Mouse (Mus musculus) testis, adult 2 months (tissue): ENCODE measurements around the gene Shroom2.

Experiments
- CTCF ChIP-seq: fragments of 200-500 bp; IDR thresholded peaks from 2 replicates; pipeline ENCODE4 v1.5.1; 2012; ENCODE audit warnings: low read depth, mild to moderate bottlenecking, inconsistent platforms, low read length, moderate library complexity; ENCODE audit not compliant: control insufficient read depth, insufficient read depth, insufficient replicate concordance
- POLR2A ChIP-seq: fragments of 200-500 bp; IDR thresholded peaks from 2 replicates; pipeline ENCODE4 v1.6.1; 2012; ENCODE audit warnings: low read depth, mild to moderate bottlenecking, inconsistent platforms, low read length, moderate library complexity; ENCODE audit not compliant: control insufficient read depth

DNA sequence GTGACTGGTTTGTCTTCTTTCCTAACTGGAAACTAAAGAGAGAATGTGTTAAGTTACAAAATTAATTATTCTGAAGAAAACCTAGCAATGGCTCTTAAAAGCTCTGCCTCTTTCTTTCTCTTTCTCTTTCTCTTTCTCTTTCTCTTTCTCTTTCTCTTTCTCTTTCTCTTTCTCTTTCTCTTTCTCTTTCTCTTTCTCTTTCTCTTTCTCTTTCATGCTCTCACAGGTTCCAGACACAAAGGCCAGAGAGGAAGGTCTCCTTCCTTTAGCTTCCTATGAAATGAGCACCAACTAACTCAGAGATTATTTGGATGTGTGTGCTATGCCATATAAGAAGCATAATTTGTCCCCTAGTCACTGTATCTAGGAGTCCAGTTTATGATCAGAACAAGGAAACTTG, 36.1 kb upstream of the Shroom2 start:
- TF ChIP-seq POLR2A (no peak), CTCF (no peak)
